ENCODE assay signal across 24 mouse cellular contexts in the genomic region with DNA sequence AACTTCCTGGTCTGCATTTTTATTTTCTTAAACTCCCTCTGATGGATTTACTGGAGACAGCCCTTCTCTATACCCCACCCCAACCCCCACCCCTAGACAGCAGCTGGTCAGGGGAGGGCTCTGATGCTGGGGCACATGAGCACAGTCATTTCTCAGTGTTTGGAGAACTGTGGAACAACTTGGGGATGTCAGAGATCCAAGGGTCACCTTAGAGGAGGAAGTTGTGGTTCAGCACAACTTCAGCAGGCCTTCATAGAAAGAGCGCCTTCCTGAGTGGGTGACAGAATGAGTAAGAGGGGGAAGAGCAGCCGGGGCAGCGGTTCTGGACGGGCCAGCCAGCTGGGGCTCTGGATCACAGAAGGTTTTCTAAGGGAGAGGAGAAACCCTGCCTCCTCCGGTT.
DNase-seq lines count a peak whose midpoint lies in the region; ATAC-seq and TF ChIP-seq lines count a peak whose summit lies in the region.
"Had no signal": no experiment of that assay in that cellular context is flagged by ENCODE, and none has a peak within 500 bp of the region (broad histone marks: within the 10 kb centered on the region; RNA-seq: fewer than 3 reads in every experiment).

No protein-coding gene starts in this region.

- peak; percentile 58; the same call in 1 of the 2 replicates for ATAC-seq in kidney, embryonic 15.5 days (replicated peaks; ENCODE audit: low FRiP score)
- peak; percentile 72 to 78 for ATAC-seq in hematopoietic stem cell, adult 5-6 weeks (replicated peaks in 1 of 2; ENCODE audit: insufficient read depth in 1 of 2, low FRiP score in 2 of 2, low TSS enrichment in 1 of 2, low read depth in 1 of 2, poor library complexity in 2 of 2, severe bottlenecking in 2 of 2)
- peak; percentile 59 for ATAC-seq in megakaryocyte progenitor cell, adult 5-6 weeks (replicated peaks; ENCODE audit: poor library complexity)
- ATAC-seq: activated CD4-positive, CD25-positive, alpha-beta regulatory T cell, adult 4 months had no signal

- no peak overlapping the region for H3K4me3 ChIP-seq in kidney, embryonic 15.5 days (replicated peaks)
- no peak overlapping the region for H3K4me3 ChIP-seq in bone marrow, adult 2 months (replicated peaks; ENCODE audit: control insufficient read depth, low read depth, low read length)
- H3K4me3 ChIP-seq in thymus, adult 2 months (ENCODE audit: control insufficient read depth, insufficient read depth, low read length): no peak overlapping the region
- H3K4me3 ChIP-seq: forebrain, embryonic 12.5 days; heart, embryonic 13.5 days; hindbrain, embryonic 10.5 days had no signal

- TF ChIP-seq CTCF in bone marrow, adult 2 months (IDR thresholded peaks at IDR 0.05; ENCODE audit: control insufficient read depth, insufficient read depth, low read length): no peak
- no peak for TF ChIP-seq CTCF in thymus, adult 2 months (IDR thresholded peaks at IDR 0.05; ENCODE audit: borderline replicate concordance, control insufficient read depth, extremely low read depth, insufficient read depth, low read length, poor library complexity)

- WGBS in kidney, embryonic 15.5 days: 50% methylated on average over 5 of the region's 5 CpGs
- WGBS in bone marrow, adult 2 months: 8% methylated on average over 5 of the region's 5 CpGs
- 28% methylated on average over 5 of the region's 5 CpGs for WGBS in thymus, adult 2 months

- H3K9me3 ChIP-seq in kidney, embryonic 15.5 days (replicated peaks): no peaks in the 10 kb centered on the region
- H3K9me3 ChIP-seq: forebrain, embryonic 12.5 days; heart, embryonic 13.5 days; hindbrain, embryonic 10.5 days had no signal

- DNase-seq in kidney, adult 9 months: no peak
- no peak for DNase-seq in thymus, adult 2 months
- DNase-seq in urinary bladder, postnatal 4 days (ENCODE audit: low spot score in 2 of 2): no peak
- DNase-seq: adrenal gland, postnatal 10 days; cerebellum, adult 11 months; cerebellum, postnatal 36 days; gastrocnemius, postnatal 10 days; heart, adult 18-20 months; lung, adult 2 months; lung, postnatal 4 days; retina, postnatal 1 day; right cerebral cortex, postnatal 4 days; thymus, postnatal 4 days had no signal

- TF ChIP-seq POLR2A in bone marrow, adult 2 months (IDR thresholded peaks at IDR 0.05; ENCODE audit: borderline replicate concordance, control insufficient read depth, low read depth, low read length): no peak
- no peak for TF ChIP-seq POLR2A in thymus, adult 2 months (IDR thresholded peaks at IDR 0.05; ENCODE audit: control insufficient read depth, extremely low read depth, insufficient read depth, low read length, poor library complexity)

- 0 out of 2 replicates have a peak overlapping the region, but pooled peaks have one; percentile 41 for H3K27ac ChIP-seq in kidney, embryonic 15.5 days
- 0 out of 2 replicates have a peak overlapping the region, but pooled peaks have one; percentile 10 for H3K27ac ChIP-seq in bone marrow, adult 2 months (ENCODE audit: control insufficient read depth, insufficient read depth, low read depth, low read length, poor library complexity)
- H3K27ac ChIP-seq in thymus, adult 2 months (ENCODE audit: control insufficient read depth, insufficient read depth, low read length): no peak overlapping the region
- H3K27ac ChIP-seq: forebrain, embryonic 12.5 days; heart, embryonic 13.5 days; hindbrain, embryonic 10.5 days had no signal

- H3K4me2 ChIP-seq in kidney, embryonic 15.5 days: no peak overlapping the region
- H3K4me2 ChIP-seq: forebrain, embryonic 12.5 days; heart, embryonic 13.5 days; liver, embryonic 11.5 days; midbrain, embryonic 11.5 days had no signal

- H3K9ac ChIP-seq in kidney, embryonic 15.5 days: no peak overlapping the region
- H3K9ac ChIP-seq: forebrain, embryonic 12.5 days; heart, embryonic 13.5 days had no signal

- no peaks in the 10 kb centered on the region for H3K27me3 ChIP-seq in kidney, embryonic 15.5 days
- H3K27me3 ChIP-seq in thymus, adult 2 months (ENCODE audit: control insufficient read depth, insufficient read depth, low read length): no peaks in the 10 kb centered on the region
- H3K27me3 ChIP-seq: forebrain, embryonic 12.5 days; heart, embryonic 13.5 days had no signal

- H3K36me3 ChIP-seq in kidney, embryonic 15.5 days: no peaks in the 10 kb centered on the region
- H3K36me3 ChIP-seq in thymus, adult 2 months (ENCODE audit: control insufficient read depth, insufficient read depth, low read length): no peaks in the 10 kb centered on the region
- H3K36me3 ChIP-seq: forebrain, embryonic 12.5 days; G1E; heart, embryonic 13.5 days; hindbrain, embryonic 10.5 days had no signal

- peaks cover 11% of the 10 kb centered on the region for H3K4me1 ChIP-seq in kidney, embryonic 15.5 days
- peaks cover 11% of the 10 kb centered on the region for H3K4me1 ChIP-seq in bone marrow, adult 2 months (ENCODE audit: control insufficient read depth, insufficient read depth, low read length)
- peaks cover 42% of the 10 kb centered on the region for H3K4me1 ChIP-seq in thymus, adult 2 months (replicated peaks; ENCODE audit: control insufficient read depth, insufficient read depth, low read length)
